Comparison of ENCODE assay signal across 8 mouse cellular contexts in the genomic region with DNA sequence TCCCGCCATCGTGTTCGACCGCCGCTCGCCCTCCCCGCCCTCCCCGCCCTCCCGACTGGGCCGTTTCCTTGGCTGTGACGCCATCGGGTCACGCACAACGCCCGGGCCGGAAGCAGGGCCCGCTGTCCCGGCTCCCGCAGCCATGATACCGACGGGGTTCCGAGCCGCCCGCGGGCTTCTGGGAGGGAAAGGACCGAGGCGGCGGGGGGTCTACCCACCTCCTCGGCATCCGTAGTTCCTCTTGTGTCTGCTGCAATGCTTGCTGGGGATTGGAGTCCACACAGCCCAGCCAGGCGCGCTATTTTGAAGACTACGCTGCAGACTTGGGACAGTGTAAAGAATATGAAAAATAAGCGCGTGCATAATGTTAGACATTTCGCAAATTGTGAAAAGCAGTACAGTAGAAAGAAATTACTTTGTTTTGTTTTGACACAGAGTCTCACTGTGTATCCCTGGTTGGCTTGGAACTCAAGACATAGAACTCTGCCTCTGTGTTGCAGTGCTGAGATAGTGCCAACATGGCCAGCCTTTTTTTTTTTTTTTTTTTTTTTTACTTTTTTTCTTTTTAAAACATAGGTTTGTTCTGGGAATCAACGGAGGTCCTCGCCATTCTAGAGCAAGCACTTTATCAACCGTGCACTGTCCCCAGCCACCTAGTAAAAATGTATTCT. TPM values are rescaled to one million over a fixed set of nuclear protein-coding genes. Genes with fewer than 3 reads are reported as not detected.
DNase-seq lines count a peak whose midpoint lies in the region; ATAC-seq and TF ChIP-seq lines count a peak whose summit lies in the region.

A gene (minus strand): TSS at position 182 of the 671 bp plus-strand sequence.

- no peak for TF ChIP-seq CTCF in MEL (IDR thresholded peaks at IDR 0.05 in 2 of 3, conservative IDR thresholded peaks at IDR 0.05 in 1 of 3; ENCODE audit: control insufficient read depth in 1 of 3, insufficient read depth in 1 of 3, low read depth in 2 of 3, low read length in 3 of 3, poor library complexity in 1 of 3, severe bottlenecking in 1 of 3)

- intact Hi-C loops in heart, postnatal 25 days (cut with DNase I): no loop called here

- H3K4me2 ChIP-seq in forebrain, embryonic 16.5 days (ENCODE audit: low read length): peak within 1 kb of the TSS; percentile 73
- peak within 1 kb of the TSS; percentile 54 for H3K4me2 ChIP-seq in neural tube, embryonic 14.5 days (ENCODE audit: low read depth, low read length)

- peaks cover 4 to 10% of the 10 kb centered on the region in 2 experiments for H3K36me3 ChIP-seq in MEL (ENCODE audit: control insufficient read depth in 1 of 2, insufficient read depth in 2 of 2, low read length in 2 of 2)
- no peaks in the 10 kb centered on the region for H3K36me3 ChIP-seq in forebrain, embryonic 16.5 days (ENCODE audit: control insufficient read depth, insufficient read depth)
- H3K36me3 ChIP-seq in neural tube, embryonic 14.5 days (ENCODE audit: control insufficient read depth, insufficient read depth, low read length): no peaks in the 10 kb centered on the region

- H3K9ac ChIP-seq in MEL (ENCODE audit: control insufficient read depth, low read depth, low read length, poor library complexity, severe bottlenecking): peak within 1 kb of the TSS; percentile 87
- H3K9ac ChIP-seq in forebrain, embryonic 16.5 days (replicated peaks; ENCODE audit: low read depth, low read length): peak within 1 kb of the TSS; percentile 94
- peak within 1 kb of the TSS; percentile 87 for H3K9ac ChIP-seq in neural tube, embryonic 14.5 days (replicated peaks; ENCODE audit: low read depth, low read length)

- peak within 1 kb of the TSS; percentile 92 to 97 for H3K4me3 ChIP-seq in MEL (ENCODE audit: control insufficient read depth in 1 of 2, insufficient read depth in 1 of 2, low read depth in 2 of 2, low read length in 2 of 2)
- peak within 1 kb of the TSS; percentile 81 for H3K4me3 ChIP-seq in forebrain, embryonic 16.5 days (replicated peaks; ENCODE audit: low read length)
- peak within 1 kb of the TSS; percentile 81 for H3K4me3 ChIP-seq in neural tube, embryonic 14.5 days (ENCODE audit: low read depth, low read length)

- peak within 1 kb of the TSS; percentile 92 for H3K27ac ChIP-seq in MEL (ENCODE audit: control insufficient read depth, low read depth, low read length)
- peak within 1 kb of the TSS; percentile 77 for H3K27ac ChIP-seq in forebrain, embryonic 16.5 days (ENCODE audit: low read length)
- peak within 1 kb of the TSS; percentile 89 for H3K27ac ChIP-seq in neural tube, embryonic 14.5 days (ENCODE audit: low read depth, low read length)

- no peaks in the 10 kb centered on the region for H3K9me3 ChIP-seq in MEL (replicated peaks; ENCODE audit: insufficient read depth, low read length)
- no peaks in the 10 kb centered on the region for H3K9me3 ChIP-seq in forebrain, embryonic 16.5 days (ENCODE audit: control insufficient read depth, low read length)
- H3K9me3 ChIP-seq in neural tube, embryonic 14.5 days (ENCODE audit: control insufficient read depth, low read length): no peaks in the 10 kb centered on the region

- peaks cover 33% of the 10 kb centered on the region for H3K79me2 ChIP-seq in MEL (ENCODE audit: control insufficient read depth, insufficient read depth, low read length, poor library complexity)

- peaks cover 0 to 8% of the 10 kb centered on the region in 2 experiments; a peak in 2 of 4 replicates for H3K4me1 ChIP-seq in MEL (ENCODE audit: control insufficient read depth in 1 of 2, insufficient read depth in 2 of 2, low read length in 2 of 2)
- peaks cover 23% of the 10 kb centered on the region for H3K4me1 ChIP-seq in forebrain, embryonic 16.5 days (replicated peaks; ENCODE audit: control insufficient read depth, insufficient read depth, low read length)
- H3K4me1 ChIP-seq in neural tube, embryonic 14.5 days (ENCODE audit: control insufficient read depth, insufficient read depth, low read length): peaks cover 11% of the 10 kb centered on the region; the same call in 1 of the 2 replicates

- peak; percentile 97 for DNase-seq in MEL (ENCODE audit: low read depth, low spot score)
- DNase-seq in cerebellum, adult 18-20 months: peak; percentile 94 to 98
- peak; percentile 89 for DNase-seq in heart, postnatal 25 days (ENCODE audit: low spot score)
- DNase-seq in layer of hippocampus, adult 18-20 months (ENCODE audit: low spot score in 2 of 2): peak; percentile 92 to 96
- peak; percentile 95 to 96 for DNase-seq in lung, adult 18-20 months
- DNase-seq in testis, postnatal 10 days (ENCODE audit: low spot score): peak; percentile 92

- no peaks in the 10 kb centered on the region for H3K27me3 ChIP-seq in MEL (ENCODE audit: control insufficient read depth in 1 of 2, insufficient read depth in 2 of 2, low read length in 2 of 2)
- no peaks in the 10 kb centered on the region for H3K27me3 ChIP-seq in forebrain, embryonic 16.5 days (replicated peaks; ENCODE audit: control insufficient read depth, insufficient read depth, low read length)
- H3K27me3 ChIP-seq in neural tube, embryonic 14.5 days (ENCODE audit: control insufficient read depth, insufficient read depth, low read length): no peaks in the 10 kb centered on the region

- TF ChIP-seq EP300 in MEL (IDR thresholded peaks at IDR 0.05; ENCODE audit: low read depth in 1 of 2, low read length in 2 of 2): 0 out of 4 replicates have a peak, but pooled peaks of 1 of the 2 experiments have one; percentile 6

- ATAC-seq in forebrain, embryonic 16.5 days: peak; percentile 99
- ATAC-seq in neural tube, embryonic 14.5 days (ENCODE audit: low read depth): peak; percentile 97

- TF ChIP-seq POLR2A in MEL (IDR thresholded peaks at IDR 0.05; ENCODE audit: control insufficient read depth in 1 of 2, insufficient read depth in 1 of 2, low read depth in 1 of 2, low read length in 2 of 2, poor library complexity in 1 of 2): peak in 1 of 2 experiments; percentile 62; a peak in 2 of 4 replicates

- WGBS in forebrain, embryonic 16.5 days: 4% methylated on average over 31 of the region's 39 CpGs
- 5% methylated on average over 31 of the region's 39 CpGs for WGBS in neural tube, embryonic 14.5 days

- TF ChIP-seq RAD21 in MEL (IDR thresholded peaks at IDR 0.05; ENCODE audit: low read depth, low read length): no peak

TF ChIP-seq in MEL, 35 proteins besides CTCF, POLR2A, EP300 and RAD21:
- TF ChIP-seq HCFC1 (IDR thresholded peaks at IDR 0.05; ENCODE audit: low read depth, low read length) (peak; percentile 99), POLR2AphosphoS5 (IDR thresholded peaks at IDR 0.05; ENCODE audit: borderline replicate concordance, low read depth, low read length) (no peak), ZC3H11A (IDR thresholded peaks at IDR 0.05; ENCODE audit: low read depth, low read length) (no peak), CHD1 (IDR thresholded peaks at IDR 0.05; ENCODE audit: low read depth, low read length) (no peak), MYB (IDR thresholded peaks at IDR 0.05; ENCODE audit: low read depth, low read length) (no peak), KAT2A (conservative IDR thresholded peaks at IDR 0.05; ENCODE audit: low read depth, low read length) (peak; percentile 90), MAZ (IDR thresholded peaks at IDR 0.05; ENCODE audit: low read depth, low read length) (peak; percentile 75; the same call in 1 of the 2 replicates), USF1 (IDR thresholded peaks at IDR 0.05; ENCODE audit: low read depth, low read length) (0 out of 2 replicates have a peak, but pooled peaks have one; percentile 33), ZMIZ1 (IDR thresholded peaks at IDR 0.05; ENCODE audit: low read depth, low read length) (no peak; the same call in 1 of the 2 replicates), SMC3 (IDR thresholded peaks at IDR 0.05; ENCODE audit: low read depth, low read length) (no peak), TBP (IDR thresholded peaks at IDR 0.05; ENCODE audit: low read depth, low read length) (peak; percentile 63; the same call in 1 of the 2 replicates), TCF12 (IDR thresholded peaks at IDR 0.05; ENCODE audit: low read depth, low read length) (peak; percentile 73), UBTF (IDR thresholded peaks at IDR 0.05; ENCODE audit: borderline replicate concordance, insufficient read depth, low read depth, low read length) (peak; percentile 4; the same call in 1 of the 2 replicates), MYC (IDR thresholded peaks at IDR 0.05; ENCODE audit: low read depth, low read length) (peak; percentile 59; the same call in 1 of the 2 replicates), MXI1 (IDR thresholded peaks at IDR 0.05; ENCODE audit: low read depth, low read length) (peak; percentile 51), ELF1 (IDR thresholded peaks at IDR 0.05; ENCODE audit: low read depth, low read length) (peak; percentile 93), MAX (IDR thresholded peaks at IDR 0.05; ENCODE audit: low read length) (no peak), SIN3A (IDR thresholded peaks at IDR 0.05; ENCODE audit: low read length) (peak; percentile 86), POLR2AphosphoS2 (IDR thresholded peaks at IDR 0.05; ENCODE audit: low read length) (no peak), JUND (IDR thresholded peaks at IDR 0.05; ENCODE audit: low read depth, low read length) (no peak), ZNF384 (IDR thresholded peaks at IDR 0.05; ENCODE audit: low read depth, low read length) (peak; percentile 95), ETS1 (IDR thresholded peaks at IDR 0.05; ENCODE audit: low read depth, low read length) (peak; percentile 52; the same call in 1 of the 2 replicates), MAFK (IDR thresholded peaks at IDR 0.05; ENCODE audit: borderline replicate concordance, low read depth, low read length) (no peak), NELFE (IDR thresholded peaks at IDR 0.05; ENCODE audit: low read depth, low read length) (peak; percentile 61), ZKSCAN1 (IDR thresholded peaks at IDR 0.05; ENCODE audit: low read depth, low read length) (no peak)

RNA-seq across cellular contexts. Expression of the gene that starts here (rescaled TPM):
- 14.1 and 15.0 TPM in 2 replicates for total RNA-seq in MEL (2012; rRNA removed)
- 10 to 100 TPM in 1 of 2 experiments, not detected in 1; 36.7 TPM for polyA plus RNA-seq in MEL (2012; ENCODE audit: insufficient read depth in 1 of 2, insufficient read length in 2 of 2, low read depth in 1 of 2, low replicate concordance in 2 of 2, missing spikeins in 1 of 2)
- polyA plus RNA-seq in forebrain, embryonic 16.5 days (2015; fragmentation: Nextera tagmentation; extraction: Ambion mirVana): 21.9 and 22.1 TPM in 2 replicates
- 10 to 100 TPM; 10.5 to 13.2 TPM for total RNA-seq in heart, postnatal 25 days (2021)
- total RNA-seq in layer of hippocampus, adult 18-20 months (2021): 10 to 100 TPM; 36.6 to 36.9 TPM
- 19.2 and 20.7 TPM in 2 replicates for polyA plus RNA-seq in neural tube, embryonic 14.5 days (2014; fragmentation: Nextera tagmentation; extraction: Ambion mirVana)

Comparison
In these comparisons a context has a peak if more than half of its experiments do, and no peak if none do; other contexts are left out.
1. Peak in every context shown above with its lines: DNase-seq, ATAC-seq, H3K4me3 ChIP-seq and H3K27ac ChIP-seq.